Mouse (Mus musculus) naive thymus-derived CD4-positive, alpha-beta T cell, adult 2 months (primary cell): ENCODE measurements around the gene Rere.

ENCODE experiments used
- DNase-seq: peaks from one replicate; pipeline ENCODE4 v3.0.0-alpha.2; 2011; ENCODE audit warnings: low read depth

The Rere gene

GRCm38 (mm10) chr4:150281018-150281761 is at the start of gene Rere:
Gene Rere, plus strand, starts transcription at chr4:150281646.
- DNase-seq = peak; percentile 98

GRCm38 (mm10) chr4:150231871-150232270 is 49.6 kb upstream of the Rere start:
- DNase-seq = no peak

- DNase-seq = no peak
Observed at GRCm38 (mm10) chr4:150234599-150235327, 46.7 kb upstream of the Rere start.

GRCm38 (mm10) chr4:150235585-150235984 is 45.9 kb upstream of the Rere start:
- DNase-seq = no peak

- DNase-seq = no peak
Observed at GRCm38 (mm10) chr4:150236031-150236430, 45.4 kb upstream of the Rere start.

- DNase-seq = peak; percentile 98
Observed at GRCm38 (mm10) chr4:150236521-150237481, 44.6 kb upstream of the Rere start, which contains the start of gene Eno1. Gene Eno1, plus strand, starts transcription at chr4:150236721.

- DNase-seq = peak; percentile 58
Observed at GRCm38 (mm10) chr4:150237636-150238361, 43.6 kb upstream of the Rere start.

GRCm38 (mm10) chr4:150238433-150239086 is 42.9 kb upstream of the Rere start:
- DNase-seq = no peak

- peak; percentile 36 for DNase-seq
Observed at GRCm38 (mm10) chr4:150239087-150239480, 42.4 kb upstream of the Rere start.

GRCm38 (mm10) chr4:150239503-150239902 is 41.9 kb upstream of the Rere start:
- peak; percentile 77 for DNase-seq

GRCm38 (mm10) chr4:150239951-150240368 is 41.5 kb upstream of the Rere start:
- peak; percentile 98 for DNase-seq

- no peak for DNase-seq
Observed at GRCm38 (mm10) chr4:150240381-150240886, 41.0 kb upstream of the Rere start.

- DNase-seq = no peak
Observed at GRCm38 (mm10) chr4:150241708-150242107, 39.7 kb upstream of the Rere start.

GRCm38 (mm10) chr4:150242745-150243144 is 38.7 kb upstream of the Rere start:
- DNase-seq = peak; percentile 54

- no peak for DNase-seq
Observed at GRCm38 (mm10) chr4:150245876-150246275, 35.6 kb upstream of the Rere start.

- peak; percentile 86 for DNase-seq
Observed at GRCm38 (mm10) chr4:150248009-150248408, 33.4 kb upstream of the Rere start.

- DNase-seq = no peak
Observed at GRCm38 (mm10) chr4:150248917-150249316, 32.5 kb upstream of the Rere start.

GRCm38 (mm10) chr4:150249731-150250270 is 31.6 kb upstream of the Rere start:
- DNase-seq = no peak

GRCm38 (mm10) chr4:150250549-150251422 is 30.7 kb upstream of the Rere start:
- DNase-seq = no peak
